Mouse (Mus musculus): Measurements from ENCODE around the gene Csnk1g2.

The Csnk1g2 gene

DNA sequence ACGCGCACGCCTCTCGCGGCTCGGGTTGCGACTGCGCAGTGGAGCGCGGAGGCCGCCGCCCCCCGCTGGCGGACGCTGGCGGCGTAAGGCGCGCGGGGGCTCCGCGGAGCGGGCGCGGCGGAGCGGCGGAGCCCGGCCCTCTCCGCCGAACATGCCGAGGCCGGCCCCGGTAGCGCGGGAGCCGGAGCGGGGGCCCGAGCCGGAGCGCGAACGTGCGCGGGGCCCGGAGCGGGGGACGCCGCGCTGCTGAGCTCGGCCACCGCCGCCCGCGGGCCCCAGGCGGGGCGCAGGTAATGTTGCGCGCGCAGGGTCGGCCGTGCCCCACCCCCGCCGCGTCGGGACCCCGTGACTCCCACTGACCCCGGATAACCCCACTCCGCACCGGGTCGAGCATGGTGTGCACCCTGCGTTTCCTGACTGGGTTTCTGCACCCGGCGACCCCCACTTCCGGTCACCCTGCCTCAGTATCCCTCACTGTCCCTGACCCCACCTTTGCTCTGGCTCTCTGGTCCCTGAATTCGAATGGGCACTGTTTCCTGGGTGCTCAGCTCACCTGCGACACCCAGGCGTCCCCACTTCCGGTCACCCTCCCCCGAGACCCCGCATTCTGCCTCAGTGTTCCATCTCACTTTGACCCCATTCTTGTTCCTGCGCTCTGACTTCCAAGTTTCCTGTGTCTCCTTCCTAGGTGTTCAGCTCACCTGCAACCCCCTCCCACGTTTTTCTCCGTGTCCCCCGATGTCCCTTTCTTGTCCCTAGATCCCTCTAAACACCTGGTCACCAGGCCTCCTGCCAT, at the start of gene Csnk1g2:
TSS of gene Csnk1g2 (plus strand) at position 178 of the 796 bp plus-strand sequence.
- DNase-seq, result peak in 1 of 2 experiments; percentile 79

DNA sequence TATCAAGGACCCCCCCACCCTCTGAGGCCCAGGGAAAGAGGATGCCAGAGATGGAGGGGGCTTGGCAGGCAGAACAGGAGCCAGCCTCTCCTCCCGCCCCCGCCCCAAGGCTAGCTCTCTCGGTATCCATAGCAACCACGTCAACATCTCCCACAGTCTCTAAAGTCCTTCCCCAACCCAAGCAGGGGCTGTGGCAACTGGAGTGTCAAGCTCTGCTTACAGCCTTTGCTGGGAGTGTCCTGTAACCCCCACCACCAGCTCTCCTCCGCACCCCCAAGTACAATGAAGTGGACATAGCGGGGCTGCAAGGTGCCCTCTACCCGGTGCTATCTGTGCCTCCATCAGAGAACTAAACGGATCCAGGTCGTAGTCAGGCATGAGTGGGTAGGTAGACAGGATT, 48.7 kb upstream of the Csnk1g2 start:
- DNase-seq, result no peak

DNA sequence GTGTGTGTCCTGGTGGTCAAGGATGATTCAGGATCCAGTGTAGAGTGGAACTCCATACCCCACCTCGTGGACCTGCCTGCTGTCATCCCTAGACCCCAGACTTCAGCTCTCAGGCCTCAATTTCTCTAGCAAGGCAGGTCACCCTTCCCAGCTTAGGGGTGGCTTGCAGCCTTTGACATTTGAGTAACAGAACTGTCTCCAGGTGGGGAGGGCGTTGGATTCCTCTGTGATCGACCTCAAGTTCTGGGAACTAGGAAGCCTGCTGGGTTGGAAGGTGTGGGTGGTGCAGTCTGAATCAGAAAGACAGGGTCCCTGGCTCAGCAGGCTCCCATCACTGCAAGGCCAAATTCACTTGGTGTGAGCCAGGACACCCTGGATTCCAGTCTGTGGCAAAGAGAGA, 47.7 kb upstream of the Csnk1g2 start:
- DNase-seq, result no peak

DNA sequence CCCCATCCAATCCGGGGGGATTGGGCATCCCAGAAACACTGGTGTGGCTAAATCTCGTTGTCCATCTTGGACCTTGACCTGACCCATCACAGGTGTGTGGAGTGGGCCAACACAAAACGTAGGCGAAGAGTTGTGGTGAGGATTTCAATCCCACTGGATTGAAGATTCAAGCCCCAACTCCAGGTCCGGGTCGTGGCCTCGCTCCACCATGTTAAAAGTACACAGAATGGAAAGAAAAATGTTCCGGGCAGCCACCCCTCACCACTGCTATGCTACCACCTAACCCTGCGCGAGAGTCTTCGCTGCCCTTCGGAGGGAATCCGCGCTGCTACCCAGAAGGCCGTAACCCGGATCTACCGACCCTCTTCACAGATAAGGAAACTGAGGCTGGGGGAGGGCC, 46.7 kb upstream of the Csnk1g2 start:
- no peak for DNase-seq

DNA sequence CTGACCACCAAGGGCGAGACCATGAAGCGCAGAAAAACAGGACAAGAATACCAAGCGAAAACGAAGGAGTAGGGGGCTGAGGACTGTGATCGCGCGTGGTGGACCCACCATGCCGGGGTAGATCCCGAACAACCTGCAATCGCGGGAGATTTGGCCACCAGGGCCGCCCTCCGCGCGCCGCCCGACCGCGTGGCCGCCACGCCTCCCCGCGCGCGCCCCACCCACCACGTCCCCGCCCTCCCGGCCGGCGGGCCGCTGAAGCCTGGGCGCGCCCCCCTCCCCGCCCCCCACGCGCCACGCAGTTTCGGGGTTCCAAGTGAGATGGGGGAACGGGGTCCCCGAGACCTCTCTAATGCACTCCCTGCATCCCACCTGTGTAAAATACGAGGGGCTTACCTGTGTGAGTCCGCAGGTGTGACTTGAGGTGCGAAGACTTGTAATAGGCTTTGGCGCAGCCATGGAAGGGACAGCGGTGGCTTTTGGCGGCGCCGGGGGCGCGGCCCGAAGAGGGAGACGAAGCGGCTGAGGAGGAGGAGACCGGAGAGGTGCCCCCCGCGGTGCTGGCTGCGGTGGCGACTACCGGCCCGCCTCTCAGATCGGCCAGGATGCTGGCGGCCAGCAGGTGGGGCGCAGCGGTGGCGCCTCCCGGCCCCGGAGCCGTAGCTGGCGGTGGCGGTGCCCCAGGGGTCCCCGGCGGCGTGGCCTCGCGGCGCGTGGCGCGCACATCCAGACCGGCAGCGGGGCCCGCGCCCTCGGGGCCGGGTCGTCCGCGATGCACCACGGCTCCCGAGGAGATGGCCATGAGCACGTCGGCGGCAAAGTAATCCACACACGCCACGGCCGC, 46.1 kb upstream of the Csnk1g2 start:
- DNase-seq, result peak; percentile 77 to 81

DNA sequence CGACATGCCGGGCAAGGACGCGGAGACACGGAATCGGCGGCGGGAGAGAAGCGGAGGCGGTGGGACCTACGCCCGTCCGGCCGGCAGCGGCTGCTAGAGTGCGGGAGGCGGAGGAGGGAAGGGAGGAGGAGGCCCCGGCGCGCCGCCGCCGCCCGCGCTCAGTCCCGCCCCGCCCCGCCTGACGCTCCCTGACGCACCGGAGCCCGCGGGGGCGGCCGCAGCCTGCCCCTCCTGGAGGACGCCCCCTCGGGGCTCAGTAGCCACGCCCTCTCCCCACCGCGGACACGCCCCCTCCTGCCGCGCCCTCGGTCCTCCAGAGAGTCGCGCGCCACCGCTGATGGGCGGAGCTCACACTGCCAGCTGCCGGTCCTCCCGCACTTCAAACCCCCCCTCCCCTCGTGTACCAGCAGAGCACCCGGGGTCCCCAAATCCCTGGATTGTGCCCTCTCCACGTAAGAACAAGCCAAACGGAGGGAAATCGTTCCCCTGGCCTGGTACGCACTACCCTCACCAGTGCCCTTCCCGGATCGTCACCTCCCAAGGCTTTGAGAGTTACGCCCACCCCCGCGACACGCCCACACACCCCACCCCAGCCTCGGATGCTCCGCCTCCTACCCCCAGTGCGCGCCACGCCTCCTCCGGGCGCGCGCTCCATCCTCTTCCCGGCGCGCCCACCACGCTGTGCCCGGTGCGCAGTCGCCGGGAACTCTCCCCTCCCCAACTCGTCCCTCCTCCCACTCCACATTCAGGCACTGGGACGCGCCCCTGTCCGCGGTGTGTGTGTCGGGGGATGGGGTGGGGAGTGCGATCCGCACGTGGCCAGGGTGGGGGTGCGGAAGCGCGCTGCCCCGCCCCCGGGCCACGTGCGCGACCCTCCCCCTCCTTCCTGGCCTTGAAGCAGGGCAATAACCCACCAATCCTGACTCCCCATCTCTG, 45.2 kb upstream of the Csnk1g2 start, which contains the start of gene Klf16:
TSS of gene Klf16 (minus strand) at position 127 of the 936 bp plus-strand sequence.
- peak; percentile 99 to 100 for DNase-seq

DNA sequence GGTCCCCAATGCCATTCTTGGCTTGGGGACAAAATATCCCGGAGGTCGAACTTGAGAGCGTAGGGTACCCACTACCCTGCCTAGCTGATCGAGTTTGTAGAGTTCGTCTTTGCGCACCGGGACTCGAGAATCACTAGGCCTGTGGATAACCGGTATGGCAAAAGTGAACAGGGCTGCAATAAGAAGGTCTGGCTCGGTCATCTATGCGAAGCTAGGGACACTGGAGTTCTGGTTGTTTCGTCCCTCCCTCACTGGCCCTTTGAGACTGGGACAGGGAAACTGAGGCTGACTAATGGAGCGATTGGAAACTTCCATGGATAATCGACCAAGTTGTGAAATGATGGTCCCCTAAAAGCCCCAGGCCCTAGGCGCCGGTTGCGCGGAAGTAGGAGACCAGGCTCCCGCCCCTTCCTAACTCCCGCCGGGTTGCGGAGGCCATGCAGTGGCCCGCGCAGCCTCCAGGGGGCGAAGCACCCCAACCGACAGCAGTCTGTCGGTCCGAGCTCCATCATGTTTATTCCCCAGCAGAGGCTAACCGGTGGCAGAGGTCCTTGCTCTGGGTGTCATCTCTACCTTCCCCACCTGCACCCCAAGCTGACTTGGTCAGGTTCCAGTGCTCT, 44.4 kb upstream of the Csnk1g2 start:
- DNase-seq, result peak; percentile 91 to 92

DNA sequence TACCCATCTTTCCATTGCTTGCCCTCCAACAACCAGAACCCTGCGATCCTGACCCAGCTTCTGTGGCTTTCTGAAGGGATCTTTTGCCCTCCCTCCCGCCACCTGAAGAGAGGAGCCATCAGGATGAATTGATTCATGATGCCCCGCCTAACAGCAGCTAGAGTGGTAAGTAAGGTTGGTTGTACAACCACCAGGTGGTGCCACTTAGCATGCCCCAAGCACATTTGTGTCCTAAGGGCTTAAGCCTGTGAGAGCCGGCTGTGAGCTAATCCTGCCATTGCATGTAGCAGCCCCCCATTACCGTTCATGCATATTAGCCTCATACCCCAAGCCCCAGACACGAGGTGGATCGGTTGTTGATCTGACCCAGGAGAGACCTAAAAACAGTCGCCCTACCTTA, 43.7 kb upstream of the Csnk1g2 start:
- DNase-seq, result peak; percentile 81 to 85

DNA sequence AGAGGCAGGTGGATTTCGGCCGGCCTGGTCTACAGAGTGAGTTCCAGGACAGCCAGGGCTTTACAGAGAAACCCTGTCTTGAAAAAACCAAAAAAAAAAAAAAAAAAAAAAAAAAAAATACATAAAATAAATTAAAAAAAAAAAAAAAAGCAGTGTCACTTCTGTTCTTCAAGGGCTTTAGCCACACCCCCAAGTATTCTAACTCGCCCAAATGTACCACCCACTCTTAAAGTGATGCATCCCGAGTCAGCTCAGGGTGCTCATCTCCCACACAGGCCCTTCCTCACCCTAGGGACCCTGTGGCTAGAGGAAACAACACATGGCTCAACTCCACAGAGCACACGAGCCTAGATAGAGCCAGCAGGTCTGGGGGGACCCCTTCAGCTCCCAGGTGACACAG, 39.6 kb upstream of the Csnk1g2 start:
- no peak for DNase-seq

DNA sequence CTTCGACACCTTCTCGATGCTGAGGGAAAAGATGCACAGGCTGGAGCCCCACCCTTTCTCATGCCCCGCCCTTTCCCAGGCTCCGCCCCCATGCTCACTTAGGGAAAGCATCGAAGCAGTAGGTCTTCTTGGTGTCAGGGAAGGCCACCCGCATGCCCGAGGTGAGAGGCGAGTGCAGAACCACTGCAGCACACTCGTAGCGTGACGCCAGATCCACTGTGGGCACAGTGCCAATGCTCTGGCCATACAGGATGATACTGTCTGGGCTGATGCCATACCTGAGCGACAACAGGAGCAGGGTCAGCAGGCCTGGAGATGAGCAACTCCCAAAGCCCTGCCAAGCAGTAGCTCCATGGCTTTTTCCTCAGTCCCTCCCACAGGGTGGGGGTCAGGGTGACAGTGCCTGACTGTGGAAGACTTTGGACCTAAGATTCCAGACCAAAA, 38.6 kb upstream of the Csnk1g2 start:
- peak; percentile 34 for DNase-seq

DNA sequence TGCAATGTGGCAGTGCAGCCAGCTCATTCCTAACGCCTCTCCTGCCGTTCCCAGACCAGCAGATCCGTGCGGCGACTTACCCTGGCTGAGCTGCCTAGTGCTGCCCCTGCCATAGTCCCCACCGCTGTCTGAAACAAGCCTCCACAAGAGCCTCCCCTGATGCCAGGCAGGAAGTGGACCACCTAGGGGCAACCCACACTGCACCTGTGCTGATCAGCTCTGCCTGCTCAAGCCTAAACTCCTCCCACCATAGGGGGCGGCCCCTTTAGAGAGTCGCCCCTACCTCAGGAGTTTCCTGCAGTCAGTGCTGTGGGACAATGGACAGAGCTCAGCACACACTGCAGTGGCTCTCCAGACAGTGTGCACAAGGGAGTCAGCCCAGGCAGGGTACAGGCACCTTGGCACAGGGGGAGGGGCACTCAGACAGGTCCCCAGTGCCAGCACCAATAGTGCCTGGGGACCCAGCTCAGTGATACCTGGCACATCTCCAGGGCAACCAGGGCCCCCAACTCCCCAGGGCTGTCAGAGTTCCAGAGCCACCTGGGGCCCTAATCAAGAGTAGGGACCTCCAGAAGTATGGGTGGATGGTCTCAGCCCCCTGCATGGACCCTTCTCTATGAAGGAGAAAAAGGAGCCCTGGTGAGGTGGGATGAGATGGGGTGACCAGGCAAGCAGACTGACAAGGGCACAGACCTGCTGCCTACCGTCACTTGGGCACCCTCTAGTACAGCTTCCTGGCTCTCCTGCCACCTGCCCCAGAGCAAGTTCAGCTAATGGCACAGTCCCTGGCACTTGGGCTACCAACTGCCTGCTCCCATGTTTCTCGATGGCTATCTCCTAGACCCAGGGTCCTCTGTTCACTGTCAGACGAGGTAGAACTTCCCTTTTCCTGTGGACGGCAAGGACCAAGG, 37.7 kb upstream of the Csnk1g2 start:
- no peak for DNase-seq

DNA sequence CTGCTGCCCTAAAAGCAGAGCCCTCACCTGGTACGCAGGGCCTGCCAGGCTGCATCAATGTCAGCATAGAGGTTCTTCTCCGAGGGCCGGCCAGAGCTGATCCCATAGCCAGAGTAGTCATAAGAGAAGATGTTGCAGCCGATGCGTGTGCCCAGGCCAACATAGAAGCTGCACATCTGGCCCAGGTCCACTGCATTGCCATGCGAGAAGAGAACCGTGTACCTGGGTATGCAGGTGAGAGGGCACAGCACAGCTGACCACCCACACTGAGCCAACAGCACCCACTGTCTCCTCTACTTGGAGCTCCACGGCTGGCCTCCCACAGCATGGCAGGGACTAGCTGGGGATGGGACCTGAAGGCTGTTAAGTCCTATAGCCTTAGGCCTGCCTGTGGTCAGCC, 37.1 kb upstream of the Csnk1g2 start:
- DNase-seq, result no peak

DNA sequence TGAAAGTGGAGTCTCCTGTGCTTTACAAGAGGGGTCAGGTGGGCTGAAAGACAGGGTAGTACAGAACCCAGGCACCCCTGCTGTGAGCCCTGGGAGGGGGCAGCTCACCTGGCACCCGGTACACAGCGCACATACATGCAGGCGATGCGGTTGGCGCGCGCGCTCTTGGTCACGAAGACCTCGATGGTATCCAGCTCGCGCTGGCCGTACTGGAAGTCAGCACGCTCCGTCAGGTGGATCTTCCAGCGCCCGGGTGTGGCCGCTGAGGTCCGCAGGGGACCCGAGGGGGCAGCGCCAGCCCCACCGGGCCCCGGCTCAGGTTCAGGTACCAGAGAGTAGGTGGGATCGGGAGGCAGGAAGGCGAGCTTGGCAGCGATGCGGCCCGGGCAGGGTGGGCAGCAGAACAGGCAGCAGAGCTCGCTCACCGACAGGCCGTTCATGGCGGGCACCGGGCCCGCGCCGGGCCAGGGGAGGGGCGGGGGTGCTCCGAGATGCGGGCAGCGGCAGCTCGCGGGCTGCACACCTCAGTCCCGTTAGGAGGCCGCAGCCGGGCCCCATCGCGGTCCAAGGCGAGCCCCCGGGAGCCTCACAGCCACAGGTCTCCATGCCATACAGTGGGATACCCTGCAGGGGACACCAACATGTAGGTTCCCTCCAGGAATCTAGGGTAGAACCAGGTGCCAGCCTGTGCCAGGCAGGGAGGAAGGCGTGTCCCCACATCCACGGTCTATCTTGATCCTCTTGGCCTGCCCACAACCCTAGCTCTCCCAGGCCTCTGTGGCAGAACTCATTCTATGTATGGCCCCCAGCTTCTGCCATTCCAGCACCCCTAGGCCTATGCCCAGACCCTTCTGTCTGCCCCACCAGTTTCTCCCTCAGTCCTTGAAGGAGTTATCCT, 36.0 kb upstream of the Csnk1g2 start:
- no peak for DNase-seq

DNA sequence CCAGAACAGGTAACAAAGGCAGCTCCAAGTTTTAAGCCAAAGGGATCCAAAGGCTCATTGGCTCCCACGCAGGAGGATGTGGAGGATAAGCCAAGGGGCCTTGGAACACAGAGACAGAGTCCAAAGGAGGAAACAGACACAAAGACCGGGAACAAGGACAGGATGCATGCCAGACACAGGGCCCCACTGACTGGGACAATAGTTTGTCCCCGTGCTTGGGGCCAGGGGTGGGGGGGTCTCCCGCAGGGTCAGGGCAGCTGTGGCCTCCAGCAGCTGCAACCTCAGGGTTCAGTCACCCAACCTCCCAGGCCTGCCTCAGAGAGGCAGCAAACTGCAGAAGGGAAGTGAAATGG, 35.4 kb upstream of the Csnk1g2 start:
- no peak for DNase-seq

DNA sequence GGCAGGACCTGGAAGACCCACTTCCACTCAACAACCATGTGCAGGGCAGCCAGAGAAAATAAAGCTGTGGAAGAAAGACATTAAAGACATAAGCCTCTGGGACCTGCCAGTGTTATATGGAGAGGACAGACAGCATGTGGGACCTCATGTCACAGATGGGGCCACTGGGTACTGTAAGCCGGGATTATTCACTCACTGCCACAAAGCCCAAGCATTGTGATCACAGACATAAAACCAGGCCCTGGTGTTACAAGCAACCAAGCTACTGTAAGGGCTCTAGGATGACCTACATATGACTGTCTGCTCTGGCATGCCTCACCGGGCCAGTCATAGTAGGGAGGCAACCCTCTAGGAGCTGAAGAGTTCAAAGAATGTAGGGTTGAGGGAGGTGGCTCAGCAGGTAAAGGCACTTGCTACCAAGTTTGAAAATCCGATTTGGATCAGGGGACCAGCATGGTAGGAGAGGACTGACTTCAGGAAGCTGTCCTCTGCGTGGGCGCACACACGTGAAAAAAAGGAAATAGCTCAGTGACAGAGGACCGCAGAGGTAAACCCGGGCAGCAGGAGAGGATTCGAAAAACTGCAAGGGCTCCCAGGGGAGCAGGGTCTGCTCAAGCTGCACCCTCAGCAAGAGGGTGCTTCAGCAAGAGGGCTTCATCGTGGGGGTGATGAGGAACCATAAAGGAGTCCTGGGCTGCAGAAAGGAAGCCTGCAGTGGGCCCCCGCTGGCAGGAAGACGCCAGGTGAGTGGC, 33.3 kb upstream of the Csnk1g2 start:
- DNase-seq, result peak; percentile 80 to 84

DNA sequence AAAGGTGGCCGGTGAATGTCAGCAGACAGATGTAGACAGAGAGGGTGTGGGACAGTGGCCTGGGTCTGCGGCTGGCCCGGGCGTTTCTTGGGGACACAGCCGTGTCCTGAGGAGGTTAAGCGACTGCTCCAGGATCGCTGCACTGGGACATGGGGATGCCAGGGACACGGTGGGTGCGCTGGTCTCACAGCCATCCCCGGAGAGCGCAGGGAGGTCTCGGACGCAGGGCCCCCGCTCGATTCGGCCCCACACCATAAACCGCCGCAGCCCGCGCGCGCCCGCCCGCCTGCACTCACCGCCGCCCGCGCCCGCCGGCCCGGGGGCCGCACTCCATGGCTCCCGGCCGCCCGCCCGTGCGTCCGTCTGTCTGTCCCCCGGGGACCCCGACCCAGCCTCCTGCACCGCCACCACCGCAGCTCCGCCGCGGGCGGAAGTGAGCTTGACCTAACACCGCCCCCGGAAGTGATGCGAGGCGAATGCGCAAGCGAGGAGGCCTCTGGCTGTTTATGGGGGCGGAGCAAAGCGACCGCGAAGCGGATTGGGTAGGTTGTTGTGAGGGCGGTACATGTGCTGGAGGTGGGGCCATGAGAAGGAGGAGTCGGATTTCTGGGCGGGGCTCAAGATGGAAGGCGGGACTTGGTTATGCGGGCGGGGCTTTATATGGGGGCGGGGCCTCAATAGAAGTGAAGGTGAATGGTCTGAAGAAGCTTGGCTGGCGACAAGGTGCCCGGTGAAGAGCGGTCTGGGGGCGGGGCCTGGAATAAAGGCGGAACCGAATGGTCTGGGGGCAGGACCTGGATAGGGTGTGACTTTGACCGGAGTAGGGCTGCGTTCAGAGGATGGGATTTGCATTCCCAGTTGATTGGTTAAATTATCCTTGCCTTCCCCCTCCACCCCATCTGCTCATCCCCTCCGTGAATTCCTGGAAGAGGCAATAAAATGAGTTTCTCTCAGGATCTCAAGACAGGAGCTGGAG, 32.5 kb upstream of the Csnk1g2 start, which contains the start of gene Abhd17a:
TSS of gene Abhd17a (minus strand) at position 463 of the 976 bp plus-strand sequence.
- DNase-seq, result peak; percentile 96 to 97

DNA sequence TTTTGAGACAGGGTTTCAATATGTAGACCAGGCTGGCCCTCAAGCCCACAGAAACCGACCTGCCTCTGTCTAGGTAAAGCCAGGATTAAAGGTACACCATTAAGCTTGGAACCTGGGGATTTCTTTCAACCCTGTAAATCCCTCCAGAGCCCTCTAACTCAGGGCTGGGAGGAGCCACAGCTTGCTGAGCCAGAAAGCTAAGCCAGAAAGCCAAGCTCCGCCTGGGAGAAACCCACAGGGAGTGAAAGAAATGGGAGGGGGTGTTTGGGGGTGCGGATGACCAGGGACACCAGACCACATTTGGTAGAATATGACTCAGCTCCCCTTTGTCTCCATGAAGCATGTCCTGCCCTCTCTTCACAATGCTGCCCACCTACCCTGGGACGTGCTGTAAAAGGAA, 26.3 kb upstream of the Csnk1g2 start:
- no peak for DNase-seq

Measured in B cell, adult 2 months (primary cell).